8 mouse cellular contexts compared by ENCODE assay signal in genomic region chr13:90967422-90967821, GRCm38 (mm10). TPM values are rescaled to one million over a fixed set of nuclear protein-coding genes. Genes with fewer than 3 reads are reported as not detected.
A peak's percentile ranks its signal among the peaks of the same experiment; 100 is the strongest.
DNase-seq lines count a peak whose midpoint lies in the region; ATAC-seq and TF ChIP-seq lines count a peak whose summit lies in the region.

No protein-coding gene starts in this region.

- H3K9ac ChIP-seq in kidney, embryonic 15.5 days: no peak overlapping the region
- H3K9ac ChIP-seq in limb, embryonic 14.5 days (ENCODE audit: low read depth, low read length, severe bottlenecking): no peak overlapping the region
- H3K9ac ChIP-seq in stomach, embryonic 14.5 days (replicated peaks; ENCODE audit: low read depth, low read length): no peak overlapping the region

- 0 out of 2 replicates have a peak, but pooled peaks have one; percentile 19 for TF ChIP-seq POLR2A in limb, embryonic 14.5 days (IDR thresholded peaks at IDR 0.05; ENCODE audit: borderline replicate concordance, extremely low read depth, insufficient read depth, insufficient read length)

- no peaks in the 10 kb centered on the region for H3K4me1 ChIP-seq in kidney, embryonic 15.5 days
- no peaks in the 10 kb centered on the region for H3K4me1 ChIP-seq in limb, embryonic 14.5 days (ENCODE audit: control insufficient read depth, insufficient read depth, low read length)
- H3K4me1 ChIP-seq in stomach, embryonic 14.5 days (ENCODE audit: control insufficient read depth, insufficient read depth, low read length): no peaks in the 10 kb centered on the region

- no peak overlapping the region for H3K27ac ChIP-seq in kidney, embryonic 15.5 days
- no peak overlapping the region for H3K27ac ChIP-seq in limb, embryonic 14.5 days (replicated peaks; ENCODE audit: low read depth, low read length)
- H3K27ac ChIP-seq in stomach, embryonic 14.5 days (ENCODE audit: low read length): no peak overlapping the region

- no peak overlapping the region for H3K4me3 ChIP-seq in kidney, embryonic 15.5 days (replicated peaks)
- no peak overlapping the region for H3K4me3 ChIP-seq in limb, embryonic 14.5 days (replicated peaks; ENCODE audit: low read length)
- no peak overlapping the region for H3K4me3 ChIP-seq in stomach, embryonic 14.5 days (ENCODE audit: low read depth, low read length)

- H3K4me2 ChIP-seq in kidney, embryonic 15.5 days: no peak overlapping the region
- no peak overlapping the region for H3K4me2 ChIP-seq in limb, embryonic 14.5 days (replicated peaks; ENCODE audit: low read depth, low read length, severe bottlenecking)
- no peak overlapping the region for H3K4me2 ChIP-seq in stomach, embryonic 14.5 days (replicated peaks; ENCODE audit: low read depth, low read length)

- no peaks in the 10 kb centered on the region for H3K9me3 ChIP-seq in kidney, embryonic 15.5 days (replicated peaks)
- H3K9me3 ChIP-seq in limb, embryonic 14.5 days (ENCODE audit: control insufficient read depth, low read length): no peaks in the 10 kb centered on the region
- no peaks in the 10 kb centered on the region for H3K9me3 ChIP-seq in stomach, embryonic 14.5 days (ENCODE audit: control insufficient read depth, low read depth, low read length)

- 5% methylated on average over 4 of the region's 4 CpGs for whole genome bisulfite sequencing in kidney, embryonic 15.5 days
- WGBS in limb, embryonic 14.5 days: 4% methylated on average over 4 of the region's 4 CpGs
- WGBS in stomach, embryonic 14.5 days: 11% methylated on average over 4 of the region's 4 CpGs

- ATAC-seq in kidney, embryonic 15.5 days (replicated peaks; ENCODE audit: low FRiP score): peak; percentile 88
- ATAC-seq in limb, embryonic 14.5 days (ENCODE audit: low FRiP score, low read depth): peak; percentile 74
- ATAC-seq in stomach, embryonic 14.5 days (ENCODE audit: insufficient number of reproducible peaks, insufficient read depth, low FRiP score, low read depth): peak; percentile 76; the same call in 1 of the 2 replicates

- peak; percentile 77 for DNase-seq in 416B (ENCODE audit: low read depth)
- peak; percentile 57 for DNase-seq in adrenal gland, adult 8-10 months
- peak; percentile 78 for DNase-seq in embryo, embryonic 9.5 days (ENCODE audit: extremely low spot score)
- DNase-seq in heart, adult 8-10 months (ENCODE audit: low spot score): peak; percentile 71
- DNase-seq in limb, embryonic 14.5 days (ENCODE audit: low spot score): peak; percentile 83
- DNase-seq in neural tube, embryonic 10.5 days (ENCODE audit: extremely low spot score, low spot score): peak; percentile 70

- no peaks in the 10 kb centered on the region for H3K27me3 ChIP-seq in kidney, embryonic 15.5 days
- H3K27me3 ChIP-seq in limb, embryonic 14.5 days (ENCODE audit: control insufficient read depth, insufficient read depth, low read length): no peaks in the 10 kb centered on the region
- no peaks in the 10 kb centered on the region for H3K27me3 ChIP-seq in stomach, embryonic 14.5 days (ENCODE audit: control insufficient read depth, insufficient read depth, low read length)

- no peaks in the 10 kb centered on the region for H3K36me3 ChIP-seq in kidney, embryonic 15.5 days
- no peaks in the 10 kb centered on the region for H3K36me3 ChIP-seq in limb, embryonic 14.5 days (ENCODE audit: control insufficient read depth, insufficient read depth, low read length)
- H3K36me3 ChIP-seq in stomach, embryonic 14.5 days (ENCODE audit: control insufficient read depth, insufficient read depth, low read length): no peaks in the 10 kb centered on the region

RNA-seq across cellular contexts. Expression of gene Rps23, which starts 44.7 kb away (rescaled TPM):
- 100 to 1,000 TPM; 258 to 409 (median 335) TPM for total RNA-seq in adrenal gland, adult 8-10 months (2022)
- 100 to 1,000 TPM; 128 to 200 (median 165) TPM for total RNA-seq in heart, adult 8-10 months (2022)
- polyA plus RNA-seq in kidney, embryonic 15.5 days (2015; fragmentation: Nextera tagmentation; extraction: Ambion mirVana): 221 and 262 TPM in 2 replicates
- 1,014 and 1,530 TPM in 2 replicates for polyA plus RNA-seq in limb, embryonic 14.5 days (2012; rRNA removed)
- polyA plus RNA-seq in limb, embryonic 14.5 days (2014; fragmentation: Nextera tagmentation; extraction: Ambion mirVana): 292 and 334 TPM in 2 replicates
- 347 and 350 TPM in 2 replicates for polyA plus RNA-seq in stomach, embryonic 14.5 days (2014; fragmentation: Nextera tagmentation; extraction: Ambion mirVana)
